Mouse (Mus musculus) stomach, postnatal 0 days (tissue): Measurements from ENCODE around the gene Gm42372. TPM values are rescaled to one million over a fixed set of nuclear protein-coding genes. Genes with fewer than 3 reads are reported as not detected.

Experiments used
- ATAC-seq: fragments of 200-750 bp; cut with Nextera tagmentation; 2 replicates; pipeline ENCODE4 v1.8.0; 2017; ENCODE audit not compliant: low FRiP score, low TSS enrichment
- DNase-seq: peaks from one replicate; pipeline ENCODE4 v3.0.0-alpha.2; 2016; ENCODE audit warnings: low spot score
- H3K27ac ChIP-seq: fragments of 300-500 bp; sonication (generic); replicated peaks from 2 replicates; pipeline ENCODE4 v1.5.1; 2014; ENCODE audit warnings: mild to moderate bottlenecking, control low read depth
- H3K27me3 ChIP-seq: fragments of 300-500 bp; sonication (generic); 2 replicates; pipeline ENCODE4 v1.6.1; 2014; ENCODE audit warnings: low read length; ENCODE audit not compliant: control insufficient read depth, insufficient read depth
- H3K36me3 ChIP-seq: fragments of 300-500 bp; sonication (generic); 2 replicates; pipeline ENCODE4 v1.6.1; 2014; ENCODE audit warnings: low read length, mixed read lengths; ENCODE audit not compliant: control insufficient read depth, insufficient read depth
- H3K4me1 ChIP-seq: fragments of 300-500 bp; sonication (generic); replicated peaks from 2 replicates; pipeline ENCODE4 v1.6.1; 2014; ENCODE audit warnings: antibody characterized with exemption; ENCODE audit not compliant: control insufficient read depth, insufficient read depth
- H3K4me2 ChIP-seq: fragments of 300-500 bp; sonication (generic); replicated peaks from 2 replicates; pipeline ENCODE4 v1.6.1; 2014; ENCODE audit warnings: low read depth, mild to moderate bottlenecking, control low read depth, moderate library complexity
- H3K4me3 ChIP-seq: fragments of 300-500 bp; sonication (generic); 2 replicates; pipeline ENCODE4 v1.5.1; 2014; ENCODE audit warnings: low read depth, low read length, control low read depth
- H3K9ac ChIP-seq: fragments of 300-500 bp; sonication (generic); 2 replicates; pipeline ENCODE4 v1.6.1; 2014; ENCODE audit warnings: mild to moderate bottlenecking, low read length, control low read depth, mixed read lengths
- H3K9me3 ChIP-seq: fragments of 300-500 bp; sonication (generic); 2 replicates; pipeline ENCODE4 v1.6.1; 2016; ENCODE audit warnings: low read length; ENCODE audit not compliant: control insufficient read depth
- CTCF ChIP-seq: IDR thresholded peaks from 2 replicates; pipeline ENCODE4 v1.5.1; 2016; ENCODE audit warnings: antibody characterized with exemption, low read depth, mild to moderate bottlenecking, moderate library complexity
- EP300 ChIP-seq: optimal IDR thresholded peaks from 2 replicates; pipeline ENCODE3; 2016; ENCODE audit warnings: antibody characterized with exemption
- WGBS: fragments of 180-500 bp; shearing (Covaris S2); extraction: QIAGEN DNeasy Blood & Tissue Kit; methylation state at CpG from one replicate; pipeline ENCODE4 v1.1.7; 2014; 5-methylcytosine and 5-hydroxymethylcytosine counted together
- polyA plus RNA-seq: library from polyadenylated mRNA; unstranded; fragments of >200 nt; fragmentation: Nextera tagmentation; extraction: Ambion mirVana; gene quantifications from 2 replicates; pipeline ENCODE4 v1.2.1, GENCODE M21; 2015

Gene Gm42372
- polyA plus RNA-seq, 1 experiment from 2014 or later = 0.15 TPM

GRCm38 (mm10) chr7:17023701-17024100 lies 40.8 kb downstream of the Gm42372 start:
- 66% methylated on average over 4 of the region's 4 CpGs for WGBS
- H3K4me3 ChIP-seq = no peak overlapping the region
- H3K4me2 ChIP-seq = peak overlapping the region; percentile 74
- peaks cover 10% of the 10 kb centered on the region for H3K4me1 ChIP-seq
- no peak for DNase-seq
- no peaks in the 10 kb centered on the region for H3K9me3 ChIP-seq
- no peaks in the 10 kb centered on the region for H3K27me3 ChIP-seq
- H3K27ac ChIP-seq = peak overlapping the region; percentile 88
- H3K9ac ChIP-seq = peak overlapping the region; percentile 24; the same call in 1 of the 2 replicates
- TF ChIP-seq CTCF (no peak), EP300 (no peak)
- peaks cover 17% of the 10 kb centered on the region for H3K36me3 ChIP-seq
- ATAC-seq = no peak

GRCm38 (mm10) chr7:17024141-17024540 lies 41.3 kb downstream of the Gm42372 start:
- ATAC-seq (no peak), DNase-seq (no peak)
- Histone ChIP-seq H3K4me3 (no peak overlapping the region), H3K27ac (peak overlapping the region; percentile 88), H3K36me3 (peaks cover 17% of the 10 kb centered on the region), H3K9me3 (no peaks in the 10 kb centered on the region), H3K9ac (peak overlapping the region; percentile 24; the same call in 1 of the 2 replicates), H3K4me1 (peaks cover 10% of the 10 kb centered on the region), H3K4me2 (peak overlapping the region; percentile 74), H3K27me3 (no peaks in the 10 kb centered on the region)
- WGBS = 67% methylated on average over 6 of the region's 6 CpGs
- TF ChIP-seq EP300 (no peak), CTCF (no peak)

- Histone ChIP-seq H3K4me3 (no peak overlapping the region), H3K27ac (peak overlapping the region; percentile 88), H3K27me3 (no peaks in the 10 kb centered on the region), H3K4me1 (peaks cover 7% of the 10 kb centered on the region), H3K36me3 (peaks cover 15% of the 10 kb centered on the region), H3K4me2 (peak overlapping the region; percentile 74), H3K9me3 (no peaks in the 10 kb centered on the region), H3K9ac (no peak overlapping the region)
- 46% methylated on average over 10 of the region's 10 CpGs for WGBS
- TF ChIP-seq CTCF (no peak), EP300 (no peak)
- DNase-seq (peak; percentile 52), ATAC-seq (no peak)
Measured at GRCm38 (mm10) chr7:17024814-17025504, 42.1 kb downstream of the Gm42372 start.

GRCm38 (mm10) chr7:17025505-17025894 lies 42.6 kb downstream of the Gm42372 start:
- TF ChIP-seq EP300 (no peak), CTCF (no peak)
- 38% methylated on average over 4 of the region's 4 CpGs for WGBS
- peaks cover 12% of the 10 kb centered on the region for H3K36me3 ChIP-seq
- DNase-seq (peak; percentile 42), ATAC-seq (no peak)
- no peaks in the 10 kb centered on the region for H3K9me3 ChIP-seq
- no peak overlapping the region for H3K4me3 ChIP-seq
- peak overlapping the region; percentile 88 for H3K27ac ChIP-seq
- peak overlapping the region; percentile 74 for H3K4me2 ChIP-seq
- peaks cover 7% of the 10 kb centered on the region for H3K4me1 ChIP-seq
- H3K27me3 ChIP-seq = no peaks in the 10 kb centered on the region
- peak overlapping the region; percentile 27; the same call in 1 of the 2 replicates for H3K9ac ChIP-seq

GRCm38 (mm10) chr7:17025896-17026622 lies 43.2 kb downstream of the Gm42372 start:
- Histone ChIP-seq H3K4me1 (peaks cover 7% of the 10 kb centered on the region), H3K4me3 (peak overlapping the region; percentile 80; the same call in 1 of the 2 replicates), H3K27ac (peak overlapping the region; percentile 88), H3K9ac (no peak overlapping the region; the same call in 1 of the 2 replicates), H3K27me3 (no peaks in the 10 kb centered on the region), H3K9me3 (no peaks in the 10 kb centered on the region), H3K36me3 (peaks cover 12% of the 10 kb centered on the region), H3K4me2 (peak overlapping the region; percentile 74)
- 65% methylated on average over 9 of the region's 9 CpGs for WGBS
- TF ChIP-seq EP300 (no peak), CTCF (no peak)
- no peak for ATAC-seq
- no peak for DNase-seq
